Mouse (Mus musculus): Measurements from ENCODE around the gene Mettl27. TPM values are rescaled to one million over a fixed set of nuclear protein-coding genes. Genes with fewer than 3 reads are reported as not detected.
"Not testable (repeated sequence)": the region's sequence is repeated elsewhere in the genome, so short reads cannot be mapped to it uniquely, and the experiment has no call there.

The Mettl27 gene
- polyA plus RNA-seq, 1 experiment from 2014 or later = 8.4 TPM

- not testable (repeated sequence) for H3K4me2 ChIP-seq (ENCODE audit: low read length); H3K27me3 ChIP-seq (replicated peaks; ENCODE audit: control insufficient read depth, insufficient read depth, low read length); H3K27ac ChIP-seq (ENCODE audit: low read length); H3K9ac ChIP-seq (replicated peaks; ENCODE audit: low read depth, low read length); H3K9me3 ChIP-seq (ENCODE audit: control insufficient read depth, low read length); H3K36me3 ChIP-seq (ENCODE audit: control insufficient read depth, insufficient read depth); H3K4me1 ChIP-seq (replicated peaks; ENCODE audit: control insufficient read depth, insufficient read depth, low read length); H3K4me3 ChIP-seq (replicated peaks; ENCODE audit: low read length); ATAC-seq
- WGBS = 89% methylated on average over 5 of the region's 5 CpGs
These were observed 1.5 kb downstream of the Mettl27 start for GRCm38 (mm10) chr5:134933686-134934085.

DNA sequence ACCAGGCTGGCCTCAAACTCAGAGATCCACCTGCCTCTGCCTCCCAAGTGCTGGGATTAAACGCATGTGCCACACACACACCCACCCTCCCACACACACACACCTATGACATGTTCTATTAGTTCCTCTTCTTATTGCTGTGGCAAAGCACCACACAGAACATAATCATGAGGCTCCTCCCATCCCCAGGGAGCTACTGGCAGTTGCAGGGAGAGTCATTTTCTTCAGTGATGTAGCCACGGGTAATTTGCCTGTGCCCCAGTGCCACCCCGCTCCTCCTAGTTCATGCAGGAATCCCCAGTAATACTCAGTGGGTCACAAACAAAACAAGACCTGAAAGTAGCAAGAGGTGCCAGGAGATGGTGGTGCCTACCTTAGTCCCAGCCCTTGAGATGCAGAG lies 2.5 kb downstream of the Mettl27 start:
- H3K27ac ChIP-seq (ENCODE audit: low read length) = no peak overlapping the region
- no peaks in the 10 kb centered on the region for H3K9me3 ChIP-seq (ENCODE audit: control insufficient read depth, low read length)
- H3K9ac ChIP-seq (replicated peaks; ENCODE audit: low read depth, low read length) = no peak overlapping the region
- no peak for ATAC-seq
- H3K36me3 ChIP-seq (ENCODE audit: control insufficient read depth, insufficient read depth) = no peaks in the 10 kb centered on the region
- peaks cover 6% of the 10 kb centered on the region; the same call in 1 of the 2 replicates for H3K4me1 ChIP-seq (replicated peaks; ENCODE audit: control insufficient read depth, insufficient read depth, low read length)
- WGBS = 95% methylated on average over 3 of the region's 3 CpGs
- H3K4me2 ChIP-seq (ENCODE audit: low read length) = no peak overlapping the region
- H3K27me3 ChIP-seq (replicated peaks; ENCODE audit: control insufficient read depth, insufficient read depth, low read length) = peaks cover 2% of the 10 kb centered on the region; the same call in 1 of the 2 replicates
- no peak overlapping the region for H3K4me3 ChIP-seq (replicated peaks; ENCODE audit: low read length)

- H3K9ac ChIP-seq (replicated peaks; ENCODE audit: low read depth, low read length) = no peak overlapping the region
- 88% methylated on average over 6 of the region's 6 CpGs for WGBS
- ATAC-seq = no peak
These were observed 3.9 kb downstream of the Mettl27 start for GRCm38 (mm10) chr5:134936051-134936450.

GRCm38 (mm10) chr5:134936626-134937185 lies 4.5 kb downstream of the Mettl27 start:
- Histone ChIP-seq H3K27me3 (replicated peaks; ENCODE audit: control insufficient read depth, insufficient read depth, low read length) (no peaks in the 10 kb centered on the region), H3K4me2 (ENCODE audit: low read length) (no peak overlapping the region)
- ATAC-seq = no peak

More at GRCm38 (mm10) chr5:134936051-134936450, 3.9 kb downstream of the Mettl27 start:
- Histone ChIP-seq H3K4me3 (replicated peaks; ENCODE audit: low read length) (no peak overlapping the region), H3K4me2 (ENCODE audit: low read length) (no peak overlapping the region), H3K4me1 (replicated peaks; ENCODE audit: control insufficient read depth, insufficient read depth, low read length) (peaks cover 6% of the 10 kb centered on the region; the same call in 1 of the 2 replicates), H3K27me3 (replicated peaks; ENCODE audit: control insufficient read depth, insufficient read depth, low read length) (no peaks in the 10 kb centered on the region), H3K27ac (ENCODE audit: low read length) (no peak overlapping the region), H3K36me3 (ENCODE audit: control insufficient read depth, insufficient read depth) (no peaks in the 10 kb centered on the region), H3K9me3 (ENCODE audit: control insufficient read depth, low read length) (no peaks in the 10 kb centered on the region)

DNA sequence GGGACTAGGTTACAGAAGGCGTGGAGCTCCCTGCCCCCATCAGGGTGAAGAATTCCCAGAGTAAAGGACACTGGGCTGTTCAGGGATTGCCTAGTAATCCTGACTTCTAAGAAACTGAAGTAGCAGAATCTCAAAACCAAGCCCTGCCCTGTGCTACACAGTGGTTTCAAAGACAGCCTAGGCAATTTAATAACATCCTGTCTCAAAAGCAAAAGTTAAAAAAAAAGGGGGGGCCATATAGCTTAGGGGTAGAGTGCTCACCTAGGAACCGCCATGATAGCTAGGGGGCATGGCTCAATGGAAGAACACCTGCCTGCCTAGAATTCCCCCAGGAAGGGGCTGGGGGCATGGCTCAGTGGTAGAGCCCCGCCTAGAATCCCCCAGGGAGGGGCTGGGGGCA lies 6.9 kb downstream of the Mettl27 start:
- Histone ChIP-seq H3K27me3 (replicated peaks; ENCODE audit: control insufficient read depth, insufficient read depth, low read length) (no peaks in the 10 kb centered on the region), H3K4me1 (replicated peaks; ENCODE audit: control insufficient read depth, insufficient read depth, low read length) (no peaks in the 10 kb centered on the region), H3K9ac (replicated peaks; ENCODE audit: low read depth, low read length) (no peak overlapping the region), H3K4me2 (ENCODE audit: low read length) (no peak overlapping the region), H3K4me3 (replicated peaks; ENCODE audit: low read length) (no peak overlapping the region), H3K9me3 (ENCODE audit: control insufficient read depth, low read length) (no peaks in the 10 kb centered on the region), H3K27ac (ENCODE audit: low read length) (no peak overlapping the region), H3K36me3 (ENCODE audit: control insufficient read depth, insufficient read depth) (no peaks in the 10 kb centered on the region)
- WGBS = 69% methylated on average over 3 of the region's 3 CpGs
- ATAC-seq = no peak

More at GRCm38 (mm10) chr5:134936626-134937185, 4.5 kb downstream of the Mettl27 start:
- no peak overlapping the region for H3K4me3 ChIP-seq (replicated peaks; ENCODE audit: low read length)
- no peak overlapping the region for H3K9ac ChIP-seq (replicated peaks; ENCODE audit: low read depth, low read length)
- H3K9me3 ChIP-seq (ENCODE audit: control insufficient read depth, low read length) = no peaks in the 10 kb centered on the region
- H3K4me1 ChIP-seq (replicated peaks; ENCODE audit: control insufficient read depth, insufficient read depth, low read length) = peaks cover 6% of the 10 kb centered on the region; the same call in 1 of the 2 replicates
- no peak overlapping the region for H3K27ac ChIP-seq (ENCODE audit: low read length)
- no peaks in the 10 kb centered on the region for H3K36me3 ChIP-seq (ENCODE audit: control insufficient read depth, insufficient read depth)
- 94% methylated on average over 6 of the region's 6 CpGs for WGBS

GRCm38 (mm10) chr5:134939554-134939953 lies 7.4 kb downstream of the Mettl27 start:
- not testable (repeated sequence) for H3K27me3 ChIP-seq (replicated peaks; ENCODE audit: control insufficient read depth, insufficient read depth, low read length); H3K27ac ChIP-seq (ENCODE audit: low read length); H3K36me3 ChIP-seq (ENCODE audit: control insufficient read depth, insufficient read depth); H3K4me3 ChIP-seq (replicated peaks; ENCODE audit: low read length); H3K4me1 ChIP-seq (replicated peaks; ENCODE audit: control insufficient read depth, insufficient read depth, low read length); H3K9me3 ChIP-seq (ENCODE audit: control insufficient read depth, low read length); ATAC-seq; H3K4me2 ChIP-seq (ENCODE audit: low read length); H3K9ac ChIP-seq (replicated peaks; ENCODE audit: low read depth, low read length)
- 91% methylated on average over 1 of the region's 7 CpGs for WGBS

DNA sequence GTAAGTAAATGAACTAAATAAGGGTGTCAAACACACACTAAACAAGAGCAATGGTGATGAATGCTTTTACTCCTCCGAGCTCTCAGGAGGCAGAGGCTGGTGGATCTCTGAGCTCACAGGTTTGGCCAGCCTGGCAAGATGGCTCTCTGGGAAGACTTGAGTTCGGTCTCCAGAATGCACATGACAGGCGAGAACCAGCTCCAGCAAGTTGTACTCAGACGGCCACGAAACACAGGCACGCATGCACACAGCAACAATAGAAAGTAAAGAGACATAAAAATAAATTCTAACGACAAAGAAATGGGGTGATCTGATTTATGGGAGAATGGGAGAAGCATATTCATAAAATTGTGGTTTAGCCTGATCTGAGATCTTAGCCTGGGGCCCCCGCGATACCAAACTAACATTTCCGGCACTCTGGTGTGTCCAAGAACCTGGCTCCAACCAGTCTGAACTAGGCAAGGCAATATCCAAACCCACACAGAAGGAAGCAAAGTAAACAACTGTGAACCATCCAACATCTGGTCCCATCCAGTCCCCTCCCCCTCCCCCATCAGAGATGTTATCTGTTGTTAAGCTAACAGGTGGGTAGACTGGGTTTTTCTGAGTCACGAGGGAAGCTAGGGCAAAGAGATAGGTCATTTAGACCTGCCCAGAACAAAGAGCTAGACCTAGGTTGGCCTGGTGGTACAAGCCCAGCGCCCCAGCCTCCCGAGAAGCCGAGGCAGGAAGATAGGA lies 9.5 kb downstream of the Mettl27 start:
- WGBS = 87% methylated on average over 14 of the region's 14 CpGs
- H3K4me1 ChIP-seq (replicated peaks; ENCODE audit: control insufficient read depth, insufficient read depth, low read length) = no peaks in the 10 kb centered on the region
- no peak for ATAC-seq
- H3K4me2 ChIP-seq (ENCODE audit: low read length) = no peak overlapping the region
- no peak overlapping the region for H3K9ac ChIP-seq (replicated peaks; ENCODE audit: low read depth, low read length)
- no peak overlapping the region for H3K4me3 ChIP-seq (replicated peaks; ENCODE audit: low read length)
- H3K27ac ChIP-seq (ENCODE audit: low read length) = no peak overlapping the region
- H3K27me3 ChIP-seq (replicated peaks; ENCODE audit: control insufficient read depth, insufficient read depth, low read length) = peaks cover 16% of the 10 kb centered on the region
- H3K9me3 ChIP-seq (ENCODE audit: control insufficient read depth, low read length) = no peaks in the 10 kb centered on the region
- no peaks in the 10 kb centered on the region for H3K36me3 ChIP-seq (ENCODE audit: control insufficient read depth, insufficient read depth)

DNA sequence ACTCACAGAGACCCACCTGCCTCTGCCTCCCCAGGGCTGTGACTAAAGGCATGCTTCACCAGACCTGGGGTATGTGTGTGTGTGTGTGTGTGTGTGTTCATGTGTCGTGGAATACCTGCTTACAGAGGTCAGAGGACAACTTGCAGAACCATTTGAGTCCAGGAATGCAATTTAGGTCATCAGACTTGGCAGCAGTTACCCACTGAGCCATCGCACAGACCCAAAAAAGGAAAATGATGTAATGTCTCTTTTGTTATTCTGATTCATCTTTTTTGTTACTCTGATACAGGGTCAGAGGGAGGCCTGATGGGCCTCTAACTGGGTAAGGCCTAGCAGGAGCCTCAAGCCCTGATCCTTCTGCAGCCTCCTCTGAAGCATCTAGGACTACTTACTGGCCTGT lies 10.6 kb downstream of the Mettl27 start:
- Histone ChIP-seq H3K27me3 (replicated peaks; ENCODE audit: control insufficient read depth, insufficient read depth, low read length) (peaks cover 24% of the 10 kb centered on the region), H3K27ac (ENCODE audit: low read length) (no peak overlapping the region), H3K9me3 (ENCODE audit: control insufficient read depth, low read length) (no peaks in the 10 kb centered on the region), H3K4me3 (replicated peaks; ENCODE audit: low read length) (no peak overlapping the region), H3K4me2 (ENCODE audit: low read length) (no peak overlapping the region), H3K9ac (replicated peaks; ENCODE audit: low read depth, low read length) (no peak overlapping the region), H3K36me3 (ENCODE audit: control insufficient read depth, insufficient read depth) (no peaks in the 10 kb centered on the region), H3K4me1 (replicated peaks; ENCODE audit: control insufficient read depth, insufficient read depth, low read length) (no peaks in the 10 kb centered on the region)
- ATAC-seq = no peak
- 70% methylated on average over 2 of the region's 2 CpGs for WGBS

DNA sequence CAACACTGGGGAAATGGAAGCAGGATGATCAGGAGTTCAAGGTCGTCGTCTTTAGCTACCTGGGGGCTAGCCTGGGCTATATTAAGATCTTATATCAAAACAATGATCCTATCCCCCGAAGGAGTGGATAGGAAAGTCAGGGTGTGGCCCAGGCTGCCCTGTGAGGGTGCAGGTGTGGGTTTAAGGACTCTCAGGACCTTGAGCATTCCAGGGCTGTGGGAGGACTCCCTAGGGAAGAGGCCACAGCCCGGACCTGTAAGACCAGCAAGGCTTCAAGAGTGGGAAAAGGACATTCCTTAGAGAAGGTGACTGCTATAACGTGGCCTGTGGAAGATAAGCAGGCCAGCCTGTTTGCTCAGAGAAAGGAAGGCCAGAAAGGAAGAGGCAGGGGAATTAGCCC lies 12.0 kb downstream of the Mettl27 start:
- no peak for ATAC-seq
- H3K36me3 ChIP-seq (ENCODE audit: control insufficient read depth, insufficient read depth) = no peaks in the 10 kb centered on the region
- 83% methylated on average over 5 of the region's 5 CpGs for WGBS
- no peak overlapping the region for H3K9ac ChIP-seq (replicated peaks; ENCODE audit: low read depth, low read length)
- H3K4me2 ChIP-seq (ENCODE audit: low read length) = no peak overlapping the region
- H3K9me3 ChIP-seq (ENCODE audit: control insufficient read depth, low read length) = no peaks in the 10 kb centered on the region
- no peaks in the 10 kb centered on the region for H3K4me1 ChIP-seq (replicated peaks; ENCODE audit: control insufficient read depth, insufficient read depth, low read length)
- H3K27me3 ChIP-seq (replicated peaks; ENCODE audit: control insufficient read depth, insufficient read depth, low read length) = peaks cover 24% of the 10 kb centered on the region
- H3K4me3 ChIP-seq (replicated peaks; ENCODE audit: low read length) = no peak overlapping the region
- no peak overlapping the region for H3K27ac ChIP-seq (ENCODE audit: low read length)

All from forebrain, embryonic 16.5 days (tissue).